Mouse (Mus musculus) ES-Bruce4 (cell line): ENCODE measurements around the gene Adam15. TPM values are rescaled to one million over a fixed set of nuclear protein-coding genes. Genes with fewer than 3 reads are reported as not detected.

Source experiments
- H3K27ac ChIP-seq: 2 replicates; pipeline ENCODE4 v1.5.1; 2012; ENCODE audit warnings: low read length, inconsistent platforms; ENCODE audit not compliant: insufficient read depth
- H3K27me3 ChIP-seq: 2 replicates; pipeline ENCODE4 v1.6.1; 2012; ENCODE audit warnings: mild to moderate bottlenecking, low read length, inconsistent platforms; ENCODE audit not compliant: control insufficient read depth, poor library complexity, insufficient read depth, severe bottlenecking
- H3K36me3 ChIP-seq: 2 replicates; pipeline ENCODE4 v1.6.1; 2012; ENCODE audit warnings: inconsistent platforms, mild to moderate bottlenecking, low read length, moderate library complexity; ENCODE audit not compliant: control insufficient read depth, poor library complexity, insufficient read depth, severe bottlenecking
- H3K4me1 ChIP-seq: one replicate; pipeline ENCODE4 v1.8.1; 2011; ENCODE audit warnings: low read length; ENCODE audit not compliant: control insufficient read depth, insufficient read depth
- H3K4me3 ChIP-seq: 2 replicates; pipeline ENCODE4 v1.5.1; 2011; ENCODE audit warnings: low read depth, mild to moderate bottlenecking, low read length
- H3K9ac ChIP-seq: 2 replicates; pipeline ENCODE4 v1.6.1; 2012; ENCODE audit warnings: low read depth, mild to moderate bottlenecking, inconsistent platforms; ENCODE audit not compliant: poor library complexity, severe bottlenecking
- H3K9me3 ChIP-seq: replicated peaks from 2 replicates; pipeline ENCODE4 v1.6.1; 2012; ENCODE audit warnings: mild to moderate bottlenecking, low read length, inconsistent platforms; ENCODE audit not compliant: control insufficient read depth, poor library complexity, insufficient read depth, severe bottlenecking
- CTCF ChIP-seq: IDR thresholded peaks from one replicate; pipeline ENCODE4 v1.8.1; 2011; ENCODE audit warnings: low read depth, low read length
- EP300 ChIP-seq: IDR thresholded peaks from 2 replicates; pipeline ENCODE4 v1.6.1; 2011; ENCODE audit warnings: low read depth, low read length; ENCODE audit not compliant: insufficient read depth
- POLR2A ChIP-seq: IDR thresholded peaks from one replicate; pipeline ENCODE4 v1.8.1; 2011; ENCODE audit warnings: low read length; ENCODE audit not compliant: insufficient read depth
- polyA plus RNA-seq: library from polyadenylated mRNA; stranded (reverse); fragments of >200 nt; gene quantifications from 2 replicates; pipeline ENCODE4 v1.2.4, GENCODE M21; 2011; ENCODE audit warnings: low read depth; ENCODE audit not compliant: missing spikeins, insufficient read depth, insufficient read length

Adam15 gene
- polyA plus RNA-seq, 1 experiment = 25.2 TPM

- H3K36me3 ChIP-seq = no peaks in the 10 kb centered on the region
- H3K4me3 ChIP-seq = no peak overlapping the region
- no peaks in the 10 kb centered on the region for H3K4me1 ChIP-seq
- no peak overlapping the region for H3K27ac ChIP-seq
- no peaks in the 10 kb centered on the region for H3K27me3 ChIP-seq
- H3K9me3 ChIP-seq = no peaks in the 10 kb centered on the region
- no peak overlapping the region for H3K9ac ChIP-seq
- TF ChIP-seq CTCF = no peak
- TF ChIP-seq POLR2A = no peak
- TF ChIP-seq EP300 = no peak
These were observed 1.5 kb upstream of the Adam15 start for GRCm38 (mm10) chr3:89351271-89351670.

DNA sequence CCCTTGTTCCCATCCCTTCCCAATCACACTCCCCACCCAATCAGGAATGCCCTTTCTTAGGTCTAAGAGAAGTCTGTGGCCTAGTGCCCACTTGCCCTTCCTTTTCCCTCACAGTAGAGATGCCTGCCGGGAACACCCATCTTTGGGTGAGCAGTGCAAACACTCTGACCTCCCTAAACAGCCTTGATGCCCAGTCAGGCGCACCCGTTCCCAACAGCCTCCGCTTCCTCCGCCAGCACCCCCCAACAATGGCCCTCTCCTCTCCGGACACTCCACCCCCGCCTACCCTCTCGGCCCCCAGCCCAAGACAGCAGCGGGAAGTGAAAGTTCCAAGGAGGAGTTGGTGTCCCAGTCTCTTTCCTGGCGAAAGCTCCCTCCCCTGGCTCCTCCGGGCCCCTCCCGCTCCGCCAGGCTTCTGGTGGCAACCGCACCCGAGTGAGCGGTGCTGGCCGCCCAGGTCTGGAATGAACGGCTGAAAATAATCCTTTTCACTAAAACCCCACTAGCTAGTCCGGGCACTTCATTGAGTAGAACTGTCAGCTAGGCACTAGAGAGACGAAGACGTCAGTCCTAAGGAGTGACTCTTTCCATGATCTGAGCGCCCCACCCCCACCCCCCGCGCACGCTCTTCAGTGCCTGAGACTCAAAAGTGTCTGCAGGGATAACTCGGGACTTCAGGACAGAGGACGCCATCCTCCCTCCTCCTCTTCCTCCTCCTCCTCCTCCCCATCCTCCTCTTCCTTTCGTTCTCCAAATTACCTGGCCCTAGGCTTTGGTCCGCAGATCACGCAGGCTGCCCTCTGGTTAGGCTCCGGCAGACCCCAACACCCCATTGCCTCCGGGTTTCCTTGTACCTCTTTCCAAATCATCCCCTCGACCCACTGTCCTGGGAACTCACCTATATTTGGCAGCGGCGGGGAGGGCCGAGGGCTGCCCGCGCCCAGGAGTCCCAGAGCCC is 606 bp downstream of the Adam15 start:
- H3K27me3 ChIP-seq = no peaks in the 10 kb centered on the region
- H3K36me3 ChIP-seq = no peaks in the 10 kb centered on the region
- peak overlapping the region; percentile 91 for H3K4me3 ChIP-seq
- H3K4me1 ChIP-seq = no peaks in the 10 kb centered on the region
- H3K27ac ChIP-seq = no peak overlapping the region
- TF ChIP-seq CTCF (no peak), EP300 (no peak), POLR2A (no peak)
- peak overlapping the region; percentile 60 for H3K9ac ChIP-seq
- H3K9me3 ChIP-seq = no peaks in the 10 kb centered on the region

DNA sequence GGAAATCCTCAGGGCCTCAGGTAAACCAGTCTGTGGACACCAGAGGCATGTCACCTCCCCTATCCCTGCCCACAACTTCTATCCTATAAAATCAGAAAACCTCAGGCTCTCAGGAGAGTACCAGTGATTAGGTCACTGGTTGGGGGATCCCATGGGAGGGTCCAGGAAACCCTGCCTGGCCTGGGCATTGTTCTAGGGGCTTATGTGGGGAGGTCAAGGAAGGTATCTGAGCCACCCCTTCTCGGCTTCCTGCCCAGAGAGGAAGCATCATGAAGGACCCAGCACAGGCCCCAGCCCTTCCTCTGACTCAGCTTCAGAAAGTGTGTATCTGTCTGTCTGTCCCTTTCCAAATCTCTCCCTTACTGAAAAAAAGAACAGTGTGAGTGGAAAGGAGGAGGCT is 1.9 kb downstream of the Adam15 start:
- no peak overlapping the region for H3K27ac ChIP-seq
- H3K9ac ChIP-seq = no peak overlapping the region
- TF ChIP-seq EP300 (no peak), POLR2A (no peak), CTCF (no peak)
- no peaks in the 10 kb centered on the region for H3K9me3 ChIP-seq
- no peak overlapping the region for H3K4me3 ChIP-seq
- no peaks in the 10 kb centered on the region for H3K4me1 ChIP-seq
- H3K27me3 ChIP-seq = no peaks in the 10 kb centered on the region
- no peaks in the 10 kb centered on the region for H3K36me3 ChIP-seq

DNA sequence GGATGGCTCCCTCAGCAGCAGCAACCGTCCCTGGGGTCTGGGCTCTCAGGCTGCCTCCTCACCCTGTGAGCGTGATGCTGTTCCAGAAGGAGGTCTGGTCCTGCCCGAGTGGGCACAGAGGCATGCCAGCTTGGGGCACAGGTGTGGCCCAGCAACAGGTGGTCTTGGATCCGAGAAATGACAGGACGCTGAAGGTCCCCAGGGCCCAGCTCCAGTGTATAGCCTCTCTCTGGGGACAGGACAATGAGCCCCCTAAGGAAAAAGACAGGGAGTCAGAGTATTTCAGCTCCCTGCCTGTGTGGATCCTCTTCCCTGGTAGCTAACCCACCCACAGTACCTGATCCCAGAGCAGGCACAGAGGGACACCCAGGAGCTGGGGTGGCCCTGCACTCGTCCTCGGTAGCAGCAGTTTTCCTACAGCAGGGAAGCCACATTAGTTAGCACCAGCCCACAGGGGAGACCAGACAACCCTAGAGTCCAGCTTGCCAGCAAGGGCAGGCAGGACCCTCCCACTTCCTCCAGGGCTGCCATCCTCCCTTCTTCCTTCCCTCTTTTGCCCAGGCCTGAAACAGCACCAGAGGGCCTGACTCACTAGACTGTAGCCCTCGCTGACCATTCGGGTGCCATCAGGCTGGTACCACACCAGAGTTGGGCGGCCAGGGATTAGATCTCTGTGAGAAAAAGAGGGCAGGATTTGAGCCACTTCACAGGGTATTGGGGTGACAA is 2.8 kb downstream of the Adam15 start:
- Histone ChIP-seq H3K4me3 (no peak overlapping the region), H3K9ac (no peak overlapping the region), H3K9me3 (no peaks in the 10 kb centered on the region), H3K27me3 (no peaks in the 10 kb centered on the region), H3K27ac (no peak overlapping the region), H3K36me3 (no peaks in the 10 kb centered on the region), H3K4me1 (no peaks in the 10 kb centered on the region)
- no peak for TF ChIP-seq CTCF
- no peak for TF ChIP-seq EP300
- no peak for TF ChIP-seq POLR2A

DNA sequence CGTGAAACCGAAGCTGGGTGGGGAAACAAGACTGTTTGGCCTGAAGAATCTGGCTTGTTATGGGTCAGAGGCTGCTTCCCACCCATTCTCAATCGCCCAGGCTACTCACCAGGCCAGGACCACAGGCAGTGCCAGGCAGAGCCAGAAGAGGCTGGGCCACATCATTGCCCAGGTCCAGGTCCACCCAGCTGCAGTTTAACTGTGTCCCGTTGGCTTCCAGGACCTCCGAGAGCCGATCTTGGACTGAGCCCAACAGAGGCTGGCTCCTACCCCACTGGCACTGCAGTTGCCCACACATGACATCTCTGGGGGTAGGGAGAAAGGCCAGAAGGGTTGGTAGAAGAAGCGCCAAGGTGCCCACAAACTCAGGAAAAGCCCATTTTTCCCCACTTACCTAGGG is 6.5 kb downstream of the Adam15 start:
- Histone ChIP-seq H3K36me3 (no peaks in the 10 kb centered on the region), H3K4me3 (no peak overlapping the region), H3K9ac (no peak overlapping the region), H3K27me3 (no peaks in the 10 kb centered on the region), H3K4me1 (peaks cover 2% of the 10 kb centered on the region), H3K27ac (no peak overlapping the region), H3K9me3 (no peaks in the 10 kb centered on the region)
- TF ChIP-seq POLR2A (no peak), CTCF (no peak), EP300 (no peak)
